Mouse (Mus musculus) megakaryocyte, adult 5-6 weeks (primary cell): Measurements from ENCODE around the gene Stard10. TPM values are rescaled to one million over a fixed set of nuclear protein-coding genes. Genes with fewer than 3 reads are reported as not detected.

ENCODE experiments used
- ATAC-seq: 2 replicates; pipeline ENCODE4 v1.8.0; 2016; ENCODE audit warnings: mild to moderate bottlenecking, inconsistent platforms; ENCODE audit not compliant: poor library complexity, severe bottlenecking
- total RNA-seq, 2 experiments: library from RNA; stranded (forward) in 1 of 2; stranded (reverse) in 1 of 2; fragments of 153-499, 151-499 nt in 1 of 2; fragments of 221-1000, 200-1000 nt in 1 of 2; gene quantifications; 2 replicates each; pipeline versions ENCODE4 v1.2.3 to v1.2.4; 2015 to 2017

The Stard10 gene
- total RNA-seq, 2 experiments from 2014 or later = 8.2 to 22.3 TPM

DNA sequence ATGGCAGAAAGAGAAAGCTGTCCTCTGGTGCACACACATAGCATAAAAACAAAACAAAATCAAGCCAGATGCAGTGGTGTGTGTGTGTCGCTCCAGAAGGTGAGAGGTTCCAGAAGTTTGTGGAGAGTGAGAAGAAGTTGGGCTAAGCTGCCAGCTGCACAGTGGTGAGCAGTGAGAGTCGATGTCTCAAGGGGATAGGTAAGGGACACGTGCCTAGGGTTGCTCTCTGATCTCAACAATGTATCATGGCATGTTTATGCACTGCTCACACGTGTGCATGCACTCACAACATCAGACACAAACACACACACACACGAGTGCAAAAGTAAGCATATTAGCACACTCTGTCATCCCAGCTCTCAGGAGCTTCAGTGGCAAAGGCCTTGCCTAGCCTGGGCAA, 47.0 kb downstream of the Stard10 start:
- no peak for ATAC-seq

DNA sequence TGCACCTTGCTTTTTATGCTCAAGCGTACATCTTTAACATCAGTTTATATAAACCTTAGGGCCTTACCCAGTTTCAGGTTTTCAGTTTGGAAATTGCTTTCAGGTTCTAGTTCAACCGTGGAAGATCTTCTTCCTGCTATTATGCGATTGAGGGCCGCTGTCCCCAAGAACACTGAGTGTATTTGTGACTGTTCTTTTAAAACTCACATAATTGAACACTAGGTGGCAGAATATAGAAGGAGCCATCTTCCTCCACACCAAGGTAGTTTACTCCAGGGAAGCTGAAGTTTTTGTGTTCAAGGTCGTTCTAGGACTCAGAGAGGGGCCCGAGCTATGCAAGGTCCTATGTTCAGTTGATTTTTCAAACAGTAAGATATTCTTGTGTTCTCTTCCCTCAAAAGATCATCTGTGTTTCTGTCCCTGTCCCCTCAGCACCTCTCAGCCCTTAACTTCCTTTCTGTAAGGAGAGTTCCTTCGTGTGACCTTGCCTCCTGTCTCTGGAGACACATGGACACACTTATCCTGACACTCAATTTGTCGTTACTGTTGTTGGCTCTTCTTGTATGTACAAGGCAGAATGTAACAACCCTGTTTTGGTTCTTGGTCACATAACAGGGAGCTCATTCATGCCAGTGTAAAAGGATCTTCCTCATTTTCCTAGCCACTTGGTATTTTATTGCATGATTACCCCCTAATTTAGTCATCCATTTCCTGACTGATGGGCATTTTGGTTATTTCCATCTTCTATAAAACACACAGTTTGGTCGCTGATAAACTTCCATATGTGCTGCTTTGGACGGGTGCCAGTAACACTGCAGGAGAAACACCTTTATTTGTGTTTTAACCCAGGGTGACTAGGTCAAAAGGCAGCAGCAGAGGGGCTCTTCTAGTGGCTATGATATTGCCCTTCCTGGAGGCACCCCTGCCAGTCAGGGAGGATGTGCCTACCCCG, 51.3 kb downstream of the Stard10 start:
- ATAC-seq = 0 out of 2 replicates have a peak, but pooled peaks have one; percentile 29

DNA sequence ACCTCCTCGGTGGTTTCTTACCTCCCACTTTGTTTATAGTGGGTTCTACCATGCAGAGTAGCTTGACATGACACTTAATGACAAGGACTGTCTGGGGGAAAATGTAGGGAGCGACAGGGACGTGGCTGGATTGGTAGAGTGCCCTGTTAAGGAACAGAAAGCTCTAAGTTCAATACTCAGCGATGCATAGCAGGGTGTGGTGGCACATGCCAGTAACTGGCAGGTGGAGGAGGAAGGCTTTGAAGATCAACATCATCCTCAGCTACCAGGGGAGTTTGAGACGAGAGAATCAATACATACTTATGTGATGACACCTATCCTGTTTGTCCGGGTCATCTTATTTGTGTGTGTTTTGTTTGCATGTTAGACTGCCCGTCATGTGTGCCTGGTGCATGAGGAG, 52.8 kb downstream of the Stard10 start:
- ATAC-seq = no peak

GRCm38 (mm10) chr7:101373082-101373481, 56.2 kb downstream of the Stard10 start:
- no peak for ATAC-seq

- ATAC-seq = 0 out of 2 replicates have a peak, but pooled peaks have one; percentile 20
These were observed 57.3 kb downstream of the Stard10 start for GRCm38 (mm10) chr7:101374155-101374554.

GRCm38 (mm10) chr7:101376701-101377340, 59.9 kb downstream of the Stard10 start:
- ATAC-seq = no peak

- peak; percentile 70 for ATAC-seq
These were observed 60.9 kb downstream of the Stard10 start for GRCm38 (mm10) chr7:101377741-101378262.

DNA sequence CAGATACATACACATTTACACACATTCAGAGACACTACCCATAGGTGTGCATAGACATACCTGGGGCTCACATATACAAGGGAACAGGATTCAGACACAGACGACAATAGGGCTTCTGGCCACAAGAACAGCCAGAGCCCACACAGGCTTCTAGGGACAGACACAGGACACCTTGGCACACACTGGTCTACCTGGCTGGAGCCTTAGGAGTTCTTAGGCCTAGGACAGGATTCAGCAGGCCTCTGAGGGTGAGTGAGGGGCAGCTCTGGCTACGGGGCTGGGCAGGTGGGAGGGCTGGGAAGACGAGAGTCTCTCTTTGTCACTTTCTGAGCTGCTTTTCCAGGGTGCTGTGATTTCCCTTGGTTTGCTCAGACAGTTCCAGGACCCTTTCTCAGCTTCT, 61.4 kb downstream of the Stard10 start:
- no peak for ATAC-seq

DNA sequence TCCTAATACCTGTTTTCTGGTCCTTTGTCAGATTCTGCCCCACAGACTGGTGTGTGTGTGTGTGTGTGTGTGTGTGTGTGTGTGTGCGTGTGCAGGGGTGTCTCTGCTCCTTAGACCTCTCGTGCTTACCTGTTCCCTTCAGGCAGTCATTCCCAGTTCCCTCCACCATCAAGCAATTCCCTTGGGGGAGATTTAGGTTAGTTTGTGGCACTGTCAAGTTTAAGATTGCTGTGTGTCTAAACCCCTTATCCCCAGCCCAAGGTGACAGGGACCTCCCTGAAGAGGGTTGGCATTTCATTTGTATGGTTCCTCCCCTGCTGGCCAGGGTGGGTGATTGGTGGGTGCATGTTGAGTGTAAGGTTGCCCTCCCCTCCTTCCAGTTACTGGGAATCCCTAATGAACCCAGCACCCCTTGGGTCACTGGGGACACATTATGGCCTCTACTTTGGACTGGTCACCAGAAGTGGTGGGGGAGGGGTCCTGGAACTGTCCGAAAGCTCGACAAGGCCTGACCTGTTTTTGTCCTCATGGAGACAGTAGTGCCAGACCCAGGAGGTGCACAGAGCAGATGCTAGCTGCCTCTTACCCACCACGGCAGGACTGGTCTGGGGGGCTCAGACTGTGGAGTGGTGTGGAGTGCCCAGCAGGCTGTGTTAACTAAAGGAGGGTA, 62.0 kb downstream of the Stard10 start:
- ATAC-seq = no peak

DNA sequence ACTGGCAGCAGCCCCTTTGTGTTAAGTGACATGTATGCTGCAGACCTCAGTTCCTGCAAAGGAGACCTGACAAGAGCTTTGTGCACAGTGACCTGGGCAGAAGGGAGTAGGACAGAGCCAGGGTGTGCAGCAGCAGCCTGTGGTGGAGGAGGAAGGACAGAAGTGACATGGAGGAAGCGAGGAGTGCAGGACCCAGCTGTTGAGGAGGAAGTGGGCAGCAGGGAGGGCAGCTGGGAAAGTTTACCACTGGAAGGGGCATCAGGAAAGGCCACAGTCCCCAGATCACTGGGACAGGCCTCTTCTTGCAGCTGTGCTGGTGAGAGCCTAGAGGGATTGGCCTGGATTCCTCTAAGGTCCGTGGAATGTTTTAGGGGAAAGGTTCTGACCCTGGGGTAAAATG, 62.8 kb downstream of the Stard10 start:
- ATAC-seq = no peak

DNA sequence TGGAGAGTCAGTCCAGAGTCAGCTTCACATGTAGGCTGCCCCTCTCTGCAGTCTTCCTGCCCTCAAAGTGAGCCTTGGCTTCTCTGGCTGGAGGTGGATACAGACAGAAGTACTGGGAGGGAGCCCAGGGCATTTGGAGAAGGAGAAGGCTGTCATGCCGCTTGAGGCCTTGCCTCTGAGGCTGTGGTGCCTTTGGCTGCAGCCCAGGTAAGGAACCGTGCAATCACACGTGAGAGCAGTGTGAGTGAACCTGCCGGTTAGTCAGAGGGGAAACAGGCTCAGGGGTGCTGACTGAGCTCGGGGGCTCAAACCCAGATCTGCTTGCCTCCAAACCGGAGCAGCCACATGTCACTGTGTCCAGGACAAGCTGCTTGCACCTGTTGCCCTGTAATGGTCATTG, 64.6 kb downstream of the Stard10 start:
- no peak for ATAC-seq

DNA sequence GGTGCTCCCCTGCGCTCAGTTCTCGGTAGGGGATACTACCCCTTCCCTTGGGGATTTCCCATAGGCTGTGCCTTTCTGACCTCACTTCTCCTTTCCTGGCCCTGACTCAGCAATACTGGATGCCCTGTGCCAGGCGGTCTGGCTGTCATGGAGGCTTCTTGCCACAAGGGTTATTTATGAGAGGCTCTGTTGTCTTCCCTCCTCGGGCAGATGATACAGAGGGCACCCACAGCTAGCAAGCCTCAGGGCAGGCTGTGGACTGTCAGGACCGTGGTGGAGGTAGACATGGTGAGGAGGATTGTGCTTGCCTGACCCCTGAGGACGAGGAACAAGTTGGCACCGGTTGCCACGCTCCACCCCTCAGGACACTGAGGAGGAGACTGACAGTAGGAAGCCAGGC, 65.5 kb downstream of the Stard10 start:
- ATAC-seq = peak; percentile 71

DNA sequence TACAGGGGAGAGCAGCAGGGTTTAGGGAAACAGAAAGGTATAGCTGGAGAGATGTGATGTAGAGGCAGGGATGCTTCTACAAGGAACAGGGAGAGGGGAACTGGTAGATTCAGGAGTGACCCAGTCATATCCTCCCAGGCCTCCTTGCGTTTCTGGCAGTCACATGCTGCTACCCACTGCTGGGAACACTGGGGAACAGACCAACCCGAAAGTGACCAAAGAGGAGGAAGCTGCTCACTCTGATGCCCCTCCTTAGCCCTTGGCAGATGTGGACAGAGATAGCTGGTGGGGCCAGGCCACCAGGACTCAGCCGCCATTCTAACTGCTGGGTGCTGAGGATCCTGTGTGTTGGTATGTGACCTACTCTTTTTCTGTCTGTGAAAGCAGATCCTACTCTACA, 66.9 kb downstream of the Stard10 start:
- ATAC-seq = peak; percentile 53

DNA sequence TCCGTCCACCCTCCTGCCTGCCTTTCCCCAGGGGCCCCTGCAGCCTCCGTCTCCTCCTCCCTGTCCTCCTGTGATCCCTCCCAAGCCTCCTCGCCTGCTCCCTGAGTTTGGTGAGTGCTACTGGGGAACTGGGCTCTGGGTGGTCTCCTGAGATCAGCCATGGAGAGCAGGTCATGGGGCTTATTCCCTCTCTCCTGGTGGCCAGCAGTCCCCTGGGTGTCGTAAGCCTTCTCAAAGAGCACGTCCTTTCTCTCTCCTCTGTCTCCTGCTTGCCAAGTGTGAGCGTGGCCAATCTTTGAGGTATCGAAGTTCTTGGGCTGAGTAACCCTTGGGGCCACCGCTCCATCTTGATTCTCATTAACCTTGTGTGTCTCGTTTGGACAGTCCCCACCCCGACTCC, 68.0 kb downstream of the Stard10 start:
- ATAC-seq = no peak

DNA sequence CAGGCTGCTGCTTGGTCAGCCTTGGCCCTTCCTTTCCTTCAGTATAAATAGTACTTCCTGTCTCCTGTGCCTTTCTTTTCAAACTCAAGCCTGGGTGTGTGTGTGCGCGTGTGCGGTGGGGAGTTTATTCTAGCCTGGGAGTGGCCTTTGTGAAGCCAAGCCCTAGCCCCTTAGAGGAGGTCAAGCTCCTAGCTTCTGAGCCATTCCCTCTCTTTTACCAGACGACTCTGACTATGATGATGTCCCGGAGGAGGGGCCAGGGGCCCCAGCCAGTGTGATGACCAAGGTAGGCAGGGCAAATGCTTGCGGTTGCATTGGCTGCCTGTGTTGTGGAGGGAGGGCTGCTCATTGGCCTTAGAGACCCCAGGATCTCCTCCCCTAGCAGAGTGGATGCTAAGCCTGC, 68.4 kb downstream of the Stard10 start:
- no peak for ATAC-seq

- no peak for ATAC-seq
These were observed 69.1 kb downstream of the Stard10 start for GRCm38 (mm10) chr7:101385866-101386452.

GRCm38 (mm10) chr7:101389256-101389655, 72.4 kb downstream of the Stard10 start:
- ATAC-seq = no peak

GRCm38 (mm10) chr7:101391909-101392479, 75.1 kb downstream of the Stard10 start:
- ATAC-seq = no peak

DNA sequence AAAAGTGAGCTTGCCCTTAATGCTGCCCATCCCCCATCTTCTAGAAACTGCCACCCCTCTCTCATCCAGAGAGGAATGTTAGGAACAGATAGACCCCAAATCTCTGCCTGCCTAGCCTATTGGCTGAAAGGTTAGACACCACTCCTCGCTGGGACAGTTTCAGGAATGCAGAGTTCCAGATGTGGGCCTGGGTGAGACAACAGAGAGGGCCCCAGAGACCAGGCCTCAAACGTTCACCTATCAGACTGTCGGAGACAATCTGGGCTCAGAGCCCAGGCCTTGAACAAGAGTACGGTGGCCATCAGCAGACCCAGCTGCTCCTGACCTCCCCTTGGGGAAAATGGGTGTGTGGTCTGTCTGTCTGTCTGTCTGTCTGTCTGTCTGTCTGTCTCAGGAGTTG, 76.1 kb downstream of the Stard10 start:
- ATAC-seq = no peak

DNA sequence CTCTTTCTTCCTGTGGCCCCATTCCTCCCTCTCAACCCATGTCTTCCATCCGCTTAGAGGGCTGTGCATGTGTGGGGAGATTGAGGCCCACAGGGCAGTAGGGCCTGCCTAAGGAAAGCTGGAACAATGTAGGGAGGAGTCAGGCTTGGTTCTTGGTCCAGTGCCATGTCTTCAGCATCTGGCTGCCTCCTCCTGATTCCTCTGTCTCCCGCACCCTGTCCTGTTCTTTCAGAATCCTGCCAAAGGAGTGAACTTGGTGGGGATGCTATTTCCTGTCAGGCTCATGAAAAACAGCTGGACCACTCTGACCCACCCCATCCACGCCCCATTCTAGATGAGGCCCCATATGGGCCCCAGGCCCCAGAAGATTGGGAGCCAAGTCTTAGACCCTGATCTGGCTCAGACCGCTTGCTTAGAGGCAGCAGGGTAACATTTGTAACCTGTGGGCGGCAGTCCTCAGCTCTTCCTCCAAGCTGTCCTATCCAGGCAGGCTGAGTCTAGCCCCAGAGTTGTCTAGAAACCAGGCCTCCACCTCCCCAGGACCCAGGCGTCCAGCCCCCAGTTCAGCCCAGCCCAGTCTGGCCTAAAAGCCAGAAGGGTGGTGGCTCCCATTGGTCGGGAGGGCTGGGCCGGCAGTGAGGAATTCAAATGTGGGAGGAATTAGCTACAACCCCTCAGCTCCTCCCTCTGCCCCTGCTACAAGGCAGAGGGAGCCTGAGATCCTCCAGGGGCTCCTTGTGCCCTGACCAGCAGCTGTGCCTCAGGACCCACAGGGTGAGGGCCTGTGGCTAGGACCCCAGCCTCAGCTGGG, 77.0 kb downstream of the Stard10 start:
- ATAC-seq = no peak
